Mouse (Mus musculus) megakaryocyte, embryonic 14.5 days (primary cell): ENCODE data around the gene Efcab7. TPM values are rescaled to one million over a fixed set of nuclear protein-coding genes. Genes with fewer than 3 reads are reported as not detected.

ENCODE experiments used
- H3K27me3 ChIP-seq: replicated peaks from 2 replicates; pipeline ENCODE3; 2012; ENCODE audit warnings: inconsistent platforms
- H3K36me3 ChIP-seq: replicated peaks from 2 replicates; pipeline ENCODE3; 2012; ENCODE audit warnings: low read length, inconsistent platforms, mixed read lengths
- H3K4me1 ChIP-seq: 2 replicates; pipeline ENCODE4 v1.6.1; 2012; ENCODE audit warnings: inconsistent platforms
- H3K4me3 ChIP-seq: replicated peaks from 2 replicates; pipeline ENCODE3; 2012; ENCODE audit warnings: moderate library complexity, mild to moderate bottlenecking, inconsistent platforms
- H3K9me3 ChIP-seq: 2 replicates; pipeline ENCODE4 v1.6.1; 2012; ENCODE audit warnings: inconsistent platforms
- FLI1 ChIP-seq: IDR thresholded peaks from 2 replicates; pipeline ENCODE4 v1.6.1; 2012; ENCODE audit warnings: low read length, inconsistent platforms, mixed read lengths
- GATA1 ChIP-seq: IDR thresholded peaks from 3 replicates; pipeline ENCODE4 v1.6.1; 2012; ENCODE audit warnings: mixed read lengths, low read length, inconsistent platforms, borderline replicate concordance
- polyA plus RNA-seq: library from polyadenylated mRNA; stranded (reverse); fragments of >175 nt; gene quantifications from 2 replicates; pipeline ENCODE4 v1.2.3, GENCODE M21; 2012; ENCODE audit warnings: low replicate concordance; ENCODE audit not compliant: insufficient read depth

Gene Efcab7
- 0.47 TPM in 1 of 2 replicates, not detected in the other for polyA plus RNA-seq

DNA sequence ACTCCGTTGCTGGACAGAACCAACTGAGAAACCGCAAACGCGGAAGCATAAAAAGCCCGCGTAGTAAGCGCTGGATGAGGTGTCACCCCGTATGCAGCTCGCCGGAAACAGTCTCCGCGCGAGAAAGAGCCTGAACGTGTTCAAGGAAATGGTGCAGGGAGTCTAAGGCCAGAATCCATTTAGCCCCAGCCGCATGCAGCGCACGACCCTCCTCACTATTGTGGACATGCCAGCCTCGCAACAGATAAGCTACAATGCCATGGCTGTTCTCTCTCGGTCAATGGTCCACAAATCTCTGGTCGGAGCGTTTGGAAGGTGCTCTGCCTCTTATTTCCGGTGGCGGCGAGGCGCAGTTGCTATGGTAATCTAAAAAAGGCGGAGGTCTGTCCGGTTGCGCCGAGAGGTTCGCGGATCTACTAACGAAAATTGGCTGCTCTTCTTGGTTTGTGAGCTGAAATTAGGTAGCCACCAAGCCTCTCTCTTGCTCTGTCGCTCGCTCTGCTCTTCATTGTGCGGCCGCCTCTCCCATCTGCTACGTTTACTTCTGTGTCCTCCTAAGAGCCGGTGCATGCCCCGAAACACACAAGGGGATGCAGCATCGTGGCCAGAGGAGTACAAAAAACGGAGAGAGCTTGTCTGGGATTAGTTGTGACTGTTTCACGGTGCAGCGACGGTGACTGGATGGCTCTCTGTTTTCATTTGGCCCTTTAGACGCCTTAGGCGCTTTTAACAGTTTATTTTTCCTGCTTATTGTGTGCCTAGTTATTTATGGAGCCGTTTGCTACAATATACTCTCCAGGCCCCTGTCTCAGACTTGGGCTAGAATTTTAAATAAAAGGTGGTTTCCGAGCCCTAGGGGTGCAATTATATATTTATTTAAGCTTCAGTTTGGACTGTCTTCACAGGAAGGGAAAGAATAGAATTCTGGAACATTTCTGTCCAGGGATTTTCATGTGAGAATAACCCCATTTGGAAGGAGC is at the start of gene Efcab7:
TSS of gene Efcab7 (plus strand) at position 105 of the 980 bp plus-strand sequence.
- Histone ChIP-seq H3K9me3 (no peaks in the 10 kb centered on the region), H3K4me1 (peaks cover 6% of the 10 kb centered on the region; the same call in 1 of the 2 replicates), H3K4me3 (peak within 1 kb of the TSS; percentile 99), H3K36me3 (peaks cover 5% of the 10 kb centered on the region), H3K27me3 (no peaks in the 10 kb centered on the region)
- TF ChIP-seq FLI1 (no peak), GATA1 (no peak)

DNA sequence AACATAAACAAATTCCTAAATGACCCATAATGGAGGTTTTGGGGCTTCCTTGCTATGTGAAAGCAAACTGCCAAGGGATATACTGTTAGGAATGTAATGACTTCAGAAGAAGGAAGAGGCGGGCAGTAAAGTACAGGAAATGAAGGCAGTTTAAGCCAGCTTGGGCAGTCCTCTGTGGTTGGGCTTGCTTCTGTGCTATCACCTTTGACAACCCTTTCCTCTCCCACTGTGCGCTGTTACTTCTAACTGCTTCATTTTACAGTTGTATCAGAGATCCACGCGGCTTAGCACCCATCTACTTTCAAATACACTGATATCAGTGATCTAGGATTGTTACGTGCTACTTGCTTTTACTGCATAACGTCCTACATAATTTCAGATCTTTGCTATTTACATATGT is 36.6 kb upstream of the Efcab7 start:
- Histone ChIP-seq H3K4me1 (peaks cover 5% of the 10 kb centered on the region), H3K4me3 (peak overlapping the region; percentile 74), H3K9me3 (0 out of 2 replicates have a peak, but pooled peaks cover 2% of the 10 kb centered on the region), H3K36me3 (peaks cover 2% of the 10 kb centered on the region), H3K27me3 (no peaks in the 10 kb centered on the region)
- TF ChIP-seq GATA1: no peak
- no peak for TF ChIP-seq FLI1

DNA sequence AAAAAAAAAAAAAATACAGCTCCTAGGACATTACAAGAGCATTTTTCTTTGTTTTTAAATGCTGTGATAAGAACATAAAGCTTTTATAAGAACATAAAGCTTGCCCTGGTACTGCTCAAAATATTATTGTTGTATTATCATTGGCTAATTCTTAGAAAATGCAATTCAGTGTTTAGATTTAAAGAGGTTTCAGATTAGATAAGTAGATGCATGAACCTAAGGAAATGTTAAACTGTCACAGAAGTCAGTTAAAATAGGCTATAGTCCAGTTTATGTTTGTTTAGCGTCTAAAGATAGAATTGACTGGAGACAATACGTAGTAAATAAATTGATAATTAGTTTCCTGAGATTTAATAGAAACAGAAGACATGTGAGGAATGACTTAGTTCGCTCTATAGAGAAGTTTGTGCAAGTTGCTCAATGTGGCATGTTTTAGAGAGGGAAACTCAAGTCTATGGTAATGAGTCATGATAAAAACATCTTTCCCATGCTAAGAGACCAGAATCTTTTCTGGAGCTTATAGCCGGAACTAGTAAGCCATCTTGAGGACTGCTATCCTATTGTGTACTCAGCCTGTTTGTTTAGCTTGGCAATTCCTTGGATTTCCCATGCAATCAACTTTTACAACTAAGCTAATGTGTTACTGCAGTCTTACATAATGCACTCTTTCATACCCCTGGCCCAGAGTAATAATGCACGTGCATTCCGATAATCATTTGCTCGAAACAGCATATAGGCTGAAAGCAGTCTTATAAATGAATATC is 12.1 kb upstream of the Efcab7 start:
- TF ChIP-seq GATA1 (no peak), FLI1 (no peak)
- H3K36me3 ChIP-seq: no peaks in the 10 kb centered on the region

DNA sequence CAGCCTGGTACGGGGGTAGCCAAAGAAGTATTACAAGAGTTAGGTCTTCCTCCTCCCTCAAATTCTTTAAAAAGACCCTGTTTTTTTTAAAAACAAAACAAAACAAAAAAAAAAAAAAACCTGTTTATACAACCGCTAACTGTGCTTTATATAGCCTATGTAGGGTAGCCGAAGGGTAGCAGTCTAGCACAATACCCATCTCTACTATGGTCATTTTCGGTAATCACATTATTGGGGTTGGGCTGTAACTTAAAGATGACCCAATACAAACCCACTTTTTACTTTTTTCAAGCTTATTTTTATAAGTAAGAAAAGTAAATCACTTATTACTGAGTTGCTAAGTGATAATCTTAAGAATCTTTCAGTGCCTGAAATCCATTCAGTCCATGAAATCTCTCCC is 661 bp upstream of the Efcab7 start:
- peak overlapping the region; percentile 99 for H3K4me3 ChIP-seq
- no peaks in the 10 kb centered on the region for H3K27me3 ChIP-seq

More for the DNA sequence above, 12.1 kb upstream of the Efcab7 start:
- no peak overlapping the region for H3K4me3 ChIP-seq
- H3K27me3 ChIP-seq: no peaks in the 10 kb centered on the region
- H3K9me3 ChIP-seq: 0 out of 2 replicates have a peak, but pooled peaks cover 3% of the 10 kb centered on the region
- H3K4me1 ChIP-seq: no peaks in the 10 kb centered on the region

DNA sequence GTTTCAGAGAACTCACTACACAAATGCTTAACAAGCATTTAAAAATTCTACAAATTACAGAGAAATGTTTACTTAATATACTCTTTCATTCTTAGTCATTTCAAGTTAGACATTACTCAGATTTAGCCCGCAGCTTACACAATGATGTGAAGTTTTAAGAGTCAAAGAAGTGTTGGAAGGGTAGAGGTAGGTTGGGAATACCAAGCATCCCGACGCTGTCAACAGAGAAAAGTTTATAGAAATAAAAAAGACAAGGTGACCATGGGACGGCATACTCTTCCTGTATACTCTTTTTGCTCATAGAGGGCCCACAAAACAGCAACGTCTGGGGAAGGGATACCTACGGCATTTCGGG is 282 bp upstream of the Efcab7 start:
- TF ChIP-seq GATA1: no peak
- Histone ChIP-seq H3K4me3 (peak overlapping the region; percentile 99), H3K4me1 (peaks cover 6% of the 10 kb centered on the region; the same call in 1 of the 2 replicates), H3K27me3 (no peaks in the 10 kb centered on the region), H3K9me3 (no peaks in the 10 kb centered on the region), H3K36me3 (peaks cover 5% of the 10 kb centered on the region)

More for the DNA sequence above, 661 bp upstream of the Efcab7 start:
- Histone ChIP-seq H3K36me3 (peaks cover 5% of the 10 kb centered on the region), H3K9me3 (no peaks in the 10 kb centered on the region), H3K4me1 (peaks cover 6% of the 10 kb centered on the region; the same call in 1 of the 2 replicates)
- TF ChIP-seq FLI1 (no peak), GATA1 (no peak)

DNA sequence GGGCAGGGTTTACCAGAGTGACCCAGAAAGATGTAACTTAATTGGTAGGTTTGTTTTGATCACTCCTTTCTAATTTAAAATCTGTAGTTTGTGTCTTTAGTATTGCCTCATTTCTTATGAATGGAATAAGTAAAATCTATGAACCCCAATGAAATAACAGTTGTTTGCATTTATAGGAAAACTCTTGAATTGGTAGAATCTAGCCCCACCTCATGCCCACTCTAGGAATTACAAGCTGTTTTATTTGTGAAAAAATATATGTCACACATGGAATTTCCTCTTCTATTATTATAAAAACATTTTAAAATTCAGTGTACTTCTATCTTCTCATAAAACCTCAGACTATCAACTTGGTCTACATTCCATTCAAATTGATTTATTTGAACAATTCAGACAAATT is 52.9 kb downstream of the Efcab7 start:
- TF ChIP-seq FLI1 (no peak), GATA1 (no peak)
- Histone ChIP-seq H3K27me3 (no peaks in the 10 kb centered on the region), H3K9me3 (no peaks in the 10 kb centered on the region), H3K4me3 (no peak overlapping the region), H3K36me3 (peaks cover 3% of the 10 kb centered on the region), H3K4me1 (no peaks in the 10 kb centered on the region)

DNA sequence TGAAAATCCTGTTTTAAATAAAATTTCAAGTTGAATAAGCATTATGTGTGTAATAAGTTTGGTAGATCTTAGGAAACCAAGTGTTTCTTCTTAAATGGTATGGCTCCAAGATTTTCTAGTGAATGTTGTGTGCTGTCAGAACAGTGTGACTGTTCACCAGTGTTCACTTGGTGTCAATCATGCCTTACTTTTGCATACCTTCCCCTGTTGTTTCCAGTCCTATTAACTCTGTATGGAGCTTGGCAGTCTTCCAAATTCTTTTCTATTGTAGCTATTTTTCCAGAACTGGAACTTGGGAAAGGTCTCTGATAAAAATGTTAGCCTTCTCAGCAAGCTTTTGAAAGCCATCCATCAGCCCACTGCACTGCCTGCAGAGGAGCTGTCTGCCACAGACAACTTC is 53.4 kb downstream of the Efcab7 start:
- H3K4me1 ChIP-seq: no peaks in the 10 kb centered on the region
- no peaks in the 10 kb centered on the region for H3K27me3 ChIP-seq
- H3K9me3 ChIP-seq: no peaks in the 10 kb centered on the region
- TF ChIP-seq FLI1: no peak
- TF ChIP-seq GATA1: no peak
- H3K4me3 ChIP-seq: no peak overlapping the region
- peaks cover 2% of the 10 kb centered on the region for H3K36me3 ChIP-seq

DNA sequence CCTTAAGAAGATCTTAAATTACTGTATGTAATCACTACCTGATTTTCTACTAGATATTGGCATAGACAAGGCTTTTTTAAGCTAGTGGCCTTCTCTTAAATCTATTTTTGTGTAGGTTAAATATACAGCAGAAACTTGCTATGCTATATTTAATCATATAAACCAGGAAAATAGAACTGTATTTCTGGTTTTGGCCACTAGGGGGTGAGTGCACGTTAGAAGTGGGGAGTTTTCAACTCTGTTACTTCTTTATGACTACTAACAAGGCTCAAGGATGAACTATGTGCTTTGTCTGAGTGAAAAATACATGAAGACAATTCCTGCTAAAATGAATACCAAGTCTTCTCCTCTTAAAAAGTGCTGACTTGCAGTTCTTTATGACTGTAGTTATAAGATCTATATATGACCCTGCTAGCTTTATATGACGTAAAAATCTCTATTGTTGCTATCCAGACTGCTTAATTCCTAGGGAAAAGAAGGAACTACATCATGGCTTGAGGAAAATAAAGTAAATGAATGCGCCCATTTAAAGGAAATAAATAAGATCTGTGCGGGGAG is 85.0 kb downstream of the Efcab7 start:
- Histone ChIP-seq H3K36me3 (no peaks in the 10 kb centered on the region), H3K27me3 (no peaks in the 10 kb centered on the region), H3K9me3 (no peaks in the 10 kb centered on the region), H3K4me1 (peaks cover 14% of the 10 kb centered on the region), H3K4me3 (no peak overlapping the region)
- TF ChIP-seq FLI1 (no peak), GATA1 (no peak)

DNA sequence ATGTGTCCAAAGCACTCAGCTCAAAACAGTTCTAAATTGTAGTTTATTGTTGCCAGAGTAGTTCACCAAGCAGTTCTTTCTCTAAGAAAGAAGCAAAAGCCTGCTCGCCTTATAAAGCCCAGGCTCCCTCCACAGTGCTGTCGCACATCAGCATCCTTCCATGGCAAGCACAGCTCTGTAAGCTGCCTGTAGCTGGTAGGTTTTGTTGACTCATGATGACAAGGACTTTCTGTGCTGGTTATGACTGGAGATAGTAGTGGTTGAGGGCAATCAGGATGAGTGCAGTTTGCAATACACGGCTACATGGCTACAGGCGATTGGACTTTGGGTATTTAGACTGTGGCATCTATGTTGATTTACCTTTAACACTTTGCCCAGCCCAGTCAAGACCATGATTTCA is 97.4 kb downstream of the Efcab7 start:
- TF ChIP-seq GATA1: no peak
- TF ChIP-seq FLI1: no peak
- Histone ChIP-seq H3K9me3 (peaks cover 4% of the 10 kb centered on the region), H3K27me3 (no peaks in the 10 kb centered on the region), H3K4me1 (peaks cover 51% of the 10 kb centered on the region), H3K4me3 (peak overlapping the region; percentile 81), H3K36me3 (peaks cover 12% of the 10 kb centered on the region)

DNA sequence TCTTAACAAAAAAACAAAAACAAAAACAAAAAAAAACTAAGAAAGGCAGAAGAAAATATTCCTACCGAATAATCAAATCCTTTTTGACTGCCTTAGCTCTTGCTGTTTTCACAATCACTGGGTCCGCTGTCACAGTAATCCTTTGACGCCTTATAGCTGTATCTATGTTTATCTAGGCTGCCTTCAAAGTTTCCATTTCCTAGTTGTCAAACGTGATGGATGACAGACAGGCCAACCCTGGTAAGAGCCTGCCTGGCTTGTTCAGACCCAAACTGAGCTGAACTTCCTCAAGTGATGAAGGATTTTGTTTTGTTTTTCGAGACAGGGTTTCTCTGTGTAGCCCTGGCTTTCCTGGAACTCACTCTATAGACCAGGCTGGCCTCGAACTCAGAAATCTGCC is 99.5 kb downstream of the Efcab7 start:
- Histone ChIP-seq H3K9me3 (no peaks in the 10 kb centered on the region), H3K4me3 (peak overlapping the region; percentile 80), H3K36me3 (peaks cover 24% of the 10 kb centered on the region), H3K27me3 (no peaks in the 10 kb centered on the region), H3K4me1 (peaks cover 70% of the 10 kb centered on the region)
- no peak for TF ChIP-seq GATA1
- no peak for TF ChIP-seq FLI1
